Mouse (Mus musculus) T-cell, adult 2 months (primary cell): ENCODE results near the gene Lekr1.
"Not testable (repeated sequence)": the region's sequence is repeated elsewhere in the genome, so short reads cannot be mapped to it uniquely, and the experiment has no call there.

Experiments
- DNase-seq: peaks from one replicate; pipeline ENCODE4 v3.0.0; 2022; ENCODE audit warnings: low spot score

Lekr1 gene

DNA sequence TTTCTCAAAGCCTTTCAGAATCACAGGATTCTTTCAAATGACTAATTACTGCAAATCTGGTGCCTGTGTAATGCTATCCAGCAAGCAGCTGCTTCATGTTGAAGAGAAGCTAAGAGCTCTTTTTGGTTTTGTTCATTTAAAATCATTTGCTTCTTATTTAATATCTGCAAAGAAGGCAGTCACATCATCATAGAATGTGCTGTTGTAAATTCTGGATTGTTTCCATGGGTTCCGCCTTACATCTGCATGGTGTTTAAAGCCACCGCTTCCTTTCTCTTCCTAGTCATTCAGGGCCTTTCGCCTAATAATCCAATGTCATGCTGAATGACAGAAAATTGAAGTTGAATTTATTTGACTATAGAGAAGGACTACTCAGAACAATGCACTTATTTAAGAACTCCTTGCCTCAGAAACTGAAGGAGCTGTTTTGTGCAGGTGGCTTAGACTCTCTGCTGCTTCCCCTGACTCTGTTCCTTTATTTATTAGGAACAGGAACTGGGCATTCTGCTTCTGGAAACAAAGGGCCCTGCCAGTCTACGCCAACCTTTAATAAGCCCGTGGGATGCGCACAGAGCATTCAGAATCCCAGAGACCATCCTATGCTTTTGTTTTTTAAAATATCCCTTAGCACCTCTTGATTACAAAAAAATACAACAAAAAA is 101.3 kb downstream of the Lekr1 start:
- DNase-seq = no peak

DNA sequence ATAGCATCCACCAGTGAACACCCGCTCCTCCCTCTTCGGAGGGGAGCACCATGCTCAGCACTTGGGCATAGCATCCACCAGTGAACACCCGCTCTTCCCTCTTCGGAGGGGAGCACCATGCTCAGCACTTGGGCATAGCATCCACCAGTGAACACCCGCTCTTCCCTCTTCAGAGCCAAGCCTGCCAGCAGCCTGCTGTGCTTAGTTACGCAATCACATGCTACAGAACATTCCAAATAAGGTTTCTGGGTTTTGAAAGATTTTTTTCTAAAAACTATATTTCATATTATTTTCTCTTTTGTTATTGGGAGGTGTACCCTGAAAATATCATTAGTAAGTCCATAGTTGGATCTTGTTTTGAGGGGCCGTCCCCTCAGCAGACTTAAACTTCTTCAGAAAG is 103.6 kb downstream of the Lekr1 start:
- not testable (repeated sequence) for DNase-seq

- no peak for DNase-seq
Measured at GRCm38 (mm10) chr3:65773910-65774309, 107.9 kb downstream of the Lekr1 start.

DNA sequence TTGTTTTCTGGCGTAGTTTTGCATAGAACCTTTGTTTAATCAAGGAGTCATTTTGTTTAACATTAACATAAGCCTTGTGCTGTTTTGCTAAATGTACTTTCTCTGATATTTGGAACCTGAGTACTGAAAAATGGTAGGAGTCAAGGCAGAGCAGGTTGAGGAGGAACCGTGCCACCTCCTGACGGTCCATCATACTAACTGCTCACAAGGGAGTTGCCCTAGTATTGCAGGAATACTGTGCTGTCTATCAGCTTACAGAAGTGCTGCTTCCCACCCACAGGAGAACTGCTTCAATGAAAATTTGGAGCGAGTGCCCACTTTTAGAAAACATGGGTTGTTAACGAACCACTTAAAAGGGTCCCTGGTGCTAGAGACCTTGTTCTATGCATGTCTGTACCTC is 109.1 kb downstream of the Lekr1 start:
- no peak for DNase-seq

DNA sequence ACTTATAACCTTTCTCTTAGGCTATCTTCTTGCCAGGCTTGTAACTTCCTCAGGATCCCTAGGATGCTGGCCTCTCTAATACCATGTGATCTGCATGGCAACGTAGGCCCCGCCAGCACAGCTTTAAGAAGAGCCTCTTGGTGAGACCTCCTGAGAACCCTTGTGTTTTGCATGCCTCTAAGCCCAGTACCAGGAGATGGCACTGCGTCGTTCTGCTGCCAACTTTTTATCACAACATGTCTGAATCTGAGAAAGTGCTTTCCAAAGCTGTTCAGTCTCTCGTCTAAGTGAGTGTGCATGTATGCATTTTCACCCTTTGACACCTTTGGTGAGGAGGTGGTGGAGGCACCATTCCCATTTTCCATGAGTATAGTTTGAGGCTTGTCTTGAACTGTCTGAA is 116.2 kb downstream of the Lekr1 start:
- DNase-seq = no peak

GRCm38 (mm10) chr3:65790076-65790685 is 124.2 kb downstream of the Lekr1 start:
- no peak for DNase-seq

- DNase-seq = no peak
Measured at GRCm38 (mm10) chr3:65793561-65793960, 127.5 kb downstream of the Lekr1 start.

DNA sequence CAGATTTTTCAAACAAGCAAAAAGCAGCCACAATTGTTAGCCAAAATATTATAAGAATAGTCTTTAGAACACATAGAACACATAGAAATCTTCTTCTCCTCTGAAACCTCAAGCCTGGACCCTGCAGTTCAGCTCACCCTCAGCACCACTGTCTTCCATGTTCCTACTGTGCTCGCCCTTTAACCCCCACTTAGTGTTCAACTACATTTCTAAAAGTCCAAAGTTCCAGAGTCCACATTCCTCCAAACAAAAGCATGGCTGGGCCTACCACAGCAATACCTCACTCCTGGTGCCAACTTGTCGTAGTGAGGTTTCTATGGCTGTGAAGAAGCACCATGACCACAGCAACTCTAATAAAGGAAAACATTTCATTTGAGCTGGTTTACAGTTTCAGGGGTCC is 128.7 kb downstream of the Lekr1 start:
- no peak for DNase-seq

DNA sequence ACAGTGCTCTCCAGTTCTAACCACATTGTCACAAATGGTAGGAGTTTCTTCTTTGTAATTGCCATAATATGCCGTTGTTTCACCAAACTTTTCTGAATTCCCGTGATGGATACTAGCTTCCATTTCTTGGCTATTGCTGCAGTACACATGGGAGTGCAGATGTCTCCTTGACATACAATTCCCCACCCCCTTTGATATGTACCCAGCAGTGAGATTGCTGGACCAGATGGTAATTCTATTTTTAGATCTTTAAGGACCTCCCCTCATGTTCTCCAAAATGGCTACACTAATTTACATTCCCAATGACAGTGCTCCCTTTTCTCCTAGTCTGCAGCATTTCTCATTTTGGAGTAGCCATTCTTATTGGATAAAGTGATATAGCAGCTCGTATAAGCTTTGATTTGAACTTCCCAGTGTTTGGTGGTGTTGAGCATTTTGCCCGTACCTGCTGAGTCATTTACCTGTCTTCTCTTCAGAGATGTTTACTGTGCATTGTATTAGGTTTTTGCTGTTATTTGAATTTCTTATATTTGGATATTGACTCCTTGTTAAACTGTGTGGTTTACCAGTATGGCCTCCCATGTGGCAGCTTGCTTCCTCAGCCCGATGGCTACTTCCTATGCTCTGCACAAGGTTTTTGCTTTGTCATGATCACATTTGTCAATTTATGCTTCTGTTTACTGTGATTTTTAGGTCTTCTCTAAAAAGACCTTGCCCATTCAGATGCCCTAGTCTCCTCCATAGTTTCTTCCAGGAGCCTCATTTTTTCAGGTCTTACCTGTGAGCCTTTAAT is 131.5 kb downstream of the Lekr1 start:
- DNase-seq = no peak

- no peak for DNase-seq
Measured at GRCm38 (mm10) chr3:65800962-65801361, 134.9 kb downstream of the Lekr1 start.

DNA sequence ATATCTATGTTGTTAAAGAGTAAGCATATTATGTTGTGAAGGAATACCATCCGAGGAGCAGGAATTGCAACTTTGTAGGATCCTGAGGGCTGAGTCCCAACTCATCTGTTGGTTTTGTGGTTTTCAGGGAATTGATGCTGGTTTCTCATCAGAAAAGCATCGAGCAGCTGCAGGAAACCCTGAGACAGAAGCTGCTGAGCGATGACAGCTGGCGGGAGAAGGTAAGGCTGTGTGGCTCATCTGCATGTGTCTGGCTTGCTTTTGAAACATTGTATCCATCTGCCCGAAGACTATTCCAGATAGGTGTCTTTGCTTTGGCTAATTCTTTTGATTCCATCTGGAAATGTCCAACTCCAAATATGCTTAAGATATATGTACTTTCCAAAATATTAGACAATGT is 136.2 kb downstream of the Lekr1 start:
- DNase-seq = no peak

GRCm38 (mm10) chr3:65802868-65803267 is 136.8 kb downstream of the Lekr1 start:
- no peak for DNase-seq

- DNase-seq = no peak
Measured at GRCm38 (mm10) chr3:65814881-65815280, 148.9 kb downstream of the Lekr1 start.

GRCm38 (mm10) chr3:65816012-65816411 is 150.0 kb downstream of the Lekr1 start:
- DNase-seq = no peak

DNA sequence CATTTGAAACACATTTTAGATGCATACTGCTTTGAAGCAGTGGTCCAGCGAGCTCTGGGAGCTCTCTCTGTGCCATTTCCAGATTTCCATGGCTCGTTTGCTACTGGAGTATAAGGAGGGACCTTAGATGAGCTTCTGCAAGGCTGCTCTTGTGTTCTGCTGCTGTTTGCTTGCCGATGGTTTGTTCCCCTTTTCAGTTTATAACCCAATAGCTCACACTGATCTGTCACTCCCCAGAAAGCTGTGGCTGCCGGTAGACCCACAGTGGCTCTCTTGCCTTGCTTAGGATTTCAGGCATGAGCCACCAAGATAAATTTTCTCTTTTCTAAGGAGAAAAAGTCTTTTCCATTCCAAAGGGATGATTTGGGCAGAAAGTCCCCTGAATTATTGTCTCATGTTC is 152.6 kb downstream of the Lekr1 start:
- no peak for DNase-seq

GRCm38 (mm10) chr3:65819841-65820240 is 153.8 kb downstream of the Lekr1 start:
- DNase-seq = no peak

DNA sequence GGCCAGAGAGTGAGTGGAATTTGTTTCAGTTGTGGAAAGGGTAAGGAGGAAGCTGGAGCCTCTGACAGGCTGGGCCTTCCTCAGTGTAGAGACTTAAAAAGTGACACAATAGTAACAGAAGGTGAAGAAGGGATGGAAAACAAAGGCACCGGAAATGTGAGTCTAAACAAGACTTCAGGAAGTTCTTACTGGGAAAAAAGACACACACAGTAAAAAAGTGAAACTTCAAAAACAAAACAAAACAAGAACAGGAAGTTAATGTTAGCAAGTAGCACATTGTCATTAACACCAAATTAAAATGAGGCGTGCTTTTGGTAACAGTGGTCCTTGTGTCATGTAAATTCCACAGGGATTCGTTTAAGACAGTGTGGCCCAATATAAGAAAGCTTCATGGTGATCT is 158.9 kb downstream of the Lekr1 start:
- no peak for DNase-seq

DNA sequence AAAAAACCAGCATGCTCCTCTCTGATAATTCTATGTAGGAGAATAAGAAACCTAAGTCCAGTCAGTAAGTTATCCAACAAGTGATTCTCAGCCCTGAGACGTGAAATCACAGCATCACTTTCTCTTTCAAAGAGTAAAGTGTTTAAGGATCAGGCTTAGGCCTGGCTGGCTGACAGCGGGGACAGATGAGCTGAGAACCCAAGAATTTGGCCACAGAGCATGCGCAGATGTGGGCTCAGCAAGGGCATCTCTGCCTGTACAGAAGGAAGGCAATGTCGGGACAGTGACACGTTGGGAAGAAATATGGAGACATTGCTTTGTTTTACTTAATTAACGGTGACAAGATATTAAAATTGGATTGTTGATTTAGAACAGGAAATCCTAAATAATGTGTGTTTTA is 160.7 kb downstream of the Lekr1 start:
- DNase-seq = no peak

DNA sequence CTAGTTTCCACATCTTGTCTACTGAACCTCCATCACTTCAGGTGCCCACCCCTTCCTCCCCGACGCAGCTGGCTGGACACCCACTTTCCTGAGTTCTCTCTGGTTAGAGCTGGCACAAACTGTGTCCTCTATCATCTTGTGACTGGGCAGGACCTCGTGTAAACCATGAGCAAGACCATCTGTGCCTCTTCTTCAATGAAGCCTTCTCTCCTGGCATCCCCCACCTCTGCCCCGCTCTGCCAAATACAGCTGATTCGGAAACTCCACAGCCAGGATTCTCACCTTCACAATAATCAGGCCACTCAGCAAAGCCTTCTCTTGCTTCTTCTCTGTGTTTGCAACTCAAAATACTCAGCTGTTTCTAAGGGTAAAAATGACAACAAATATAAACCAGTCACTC is 161.4 kb downstream of the Lekr1 start:
- DNase-seq = no peak

DNA sequence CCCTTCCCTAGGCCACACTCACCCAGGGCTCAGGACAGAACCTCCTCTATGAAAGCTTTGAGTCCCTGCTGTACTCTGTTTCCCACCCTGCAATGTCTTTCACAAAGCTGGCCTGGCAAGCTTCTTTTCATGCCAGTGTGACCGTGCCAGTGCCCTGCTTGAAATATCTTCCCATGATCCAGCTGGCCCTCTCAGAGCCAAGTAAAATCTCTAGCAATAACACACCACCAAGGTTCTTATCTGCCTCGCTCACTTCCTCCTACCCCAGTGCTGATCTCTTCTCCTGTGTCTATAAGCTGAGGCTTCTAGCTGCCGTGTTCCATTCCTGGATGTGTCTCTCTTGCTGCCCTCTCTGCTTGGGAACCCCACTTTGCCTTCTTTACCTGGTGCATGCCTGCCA is 162.0 kb downstream of the Lekr1 start:
- no peak for DNase-seq

- no peak for DNase-seq
Measured at GRCm38 (mm10) chr3:65829230-65829629, 163.2 kb downstream of the Lekr1 start.

GRCm38 (mm10) chr3:65829943-65830483 is 164.0 kb downstream of the Lekr1 start:
- DNase-seq = no peak

DNA sequence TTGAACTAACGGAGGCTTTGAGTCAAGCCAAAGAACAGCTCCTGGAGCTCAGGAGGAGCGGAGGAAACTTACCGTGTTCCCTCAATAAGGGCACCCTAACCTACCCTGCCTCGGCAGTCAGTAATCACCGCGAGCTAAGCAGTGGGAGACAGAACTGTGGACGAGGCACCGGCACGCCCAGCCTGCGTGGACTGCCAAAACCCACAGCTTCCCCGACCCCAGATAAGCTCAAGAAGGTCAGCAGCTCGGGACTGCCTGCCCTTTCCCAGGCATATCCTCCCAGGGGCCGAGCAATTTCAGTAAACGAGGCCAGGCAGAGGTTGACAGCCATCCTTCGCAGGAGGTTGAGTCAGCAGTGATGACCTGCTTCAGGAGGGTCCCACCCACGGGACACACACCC is 164.8 kb downstream of the Lekr1 start:
- no peak for DNase-seq
